ENCODE assay signal across 8 mouse cellular contexts in genomic region chr8:121850018-121850417, GRCm38 (mm10). TPM values are rescaled to one million over a fixed set of nuclear protein-coding genes. Genes with fewer than 3 reads are reported as not detected.
DNase-seq lines count a peak whose midpoint lies in the region; ATAC-seq and TF ChIP-seq lines count a peak whose summit lies in the region.

No protein-coding gene starts in this region.

- H3K9ac ChIP-seq in liver, embryonic 14.5 days (replicated peaks), result peak overlapping the region; percentile 63

- peak overlapping the region; percentile 54 for H3K4me2 ChIP-seq in liver, embryonic 14.5 days (ENCODE audit: low read depth)

- peak; percentile 46 to 47 for DNase-seq in gastrocnemius, adult 8-10 months (ENCODE audit: low spot score in 2 of 2)
- DNase-seq in kidney, postnatal 14 days, result peak; percentile 71
- DNase-seq in liver, embryonic 14.5 days (ENCODE audit: low read depth in 3 of 3, low spot score in 3 of 3), result peak; percentile 61 to 70 (median 61)
- peak; percentile 80 for DNase-seq in retina, postnatal 1 day
- DNase-seq in thymus, postnatal 4 days, result peak; percentile 86

- no peaks in the 10 kb centered on the region for H3K27me3 ChIP-seq in liver, embryonic 14.5 days (ENCODE audit: control insufficient read depth, insufficient read depth, low read length)

- ATAC-seq in CD4-positive, CD25-positive, alpha-beta regulatory T cell, adult 4 months, result peak; percentile 54
- peak; percentile 57 for ATAC-seq in activated CD4-positive, CD25-positive, alpha-beta regulatory T cell, adult 4 months
- peak; percentile 67 for ATAC-seq in common myeloid progenitor, adult 5-6 weeks (replicated peaks; ENCODE audit: low read depth, poor library complexity, severe bottlenecking)
- ATAC-seq in liver, embryonic 14.5 days (ENCODE audit: insufficient read depth), result peak; percentile 26; the same call in 1 of the 2 replicates

- 0 out of 2 replicates have a peak, but pooled peaks have one; percentile 14 for TF ChIP-seq EP300 in liver, embryonic 14.5 days (IDR thresholded peaks at IDR 0.05; ENCODE audit: low read depth)

- H3K27ac ChIP-seq in liver, embryonic 14.5 days, result peak overlapping the region; percentile 58; the same call in 1 of the 2 replicates

- H3K4me1 ChIP-seq in liver, embryonic 14.5 days (replicated peaks; ENCODE audit: control insufficient read depth in 2 of 2, insufficient read depth in 2 of 2, low read length in 1 of 2), result peaks cover 19 to 24% of the 10 kb centered on the region in 2 experiments

- WGBS in liver, embryonic 14.5 days (ENCODE audit: insufficient replicate concordance), result 9% methylated on average over 6 of the region's 6 CpGs

- TF ChIP-seq CTCF in liver, embryonic 14.5 days (IDR thresholded peaks at IDR 0.05; ENCODE audit: low read depth), result peak; percentile 97

- H3K36me3 ChIP-seq in liver, embryonic 14.5 days (replicated peaks; ENCODE audit: control insufficient read depth, insufficient read depth, low read depth), result no peaks in the 10 kb centered on the region

- H3K9me3 ChIP-seq in liver, embryonic 14.5 days (ENCODE audit: control insufficient read depth, low read length), result no peaks in the 10 kb centered on the region

- no peak overlapping the region for H3K4me3 ChIP-seq in liver, embryonic 14.5 days (ENCODE audit: insufficient read depth in 1 of 2, low read depth in 2 of 2, low read length in 2 of 2)

RNA-seq across cellular contexts. Expression of gene Klhdc4, which starts 20.6 kb away (rescaled TPM):
- 10 to 100 TPM; 28.0 to 40.9 TPM for polyA plus RNA-seq in CD4-positive, CD25-positive, alpha-beta regulatory T cell, adult 4 months (2017; shearing (Covaris generic))
- polyA plus RNA-seq in activated CD4-positive, CD25-positive, alpha-beta regulatory T cell, adult 4 months (2017; shearing (Covaris generic)), result 10 to 100 TPM; 17.7 to 18.6 TPM
- total RNA-seq in common myeloid progenitor, adult 5-6 weeks (2017), result 24.4 and 33.7 TPM in 2 replicates
- total RNA-seq in gastrocnemius, adult 8-10 months (2022), result 10 to 100 TPM in 3 of 4 experiments, 1 to 10 TPM in 1; 9.9 to 12.4 (median 11.0) TPM
- polyA plus RNA-seq in liver, embryonic 14.5 days (2012; rRNA removed), result 9.7 and 17.0 TPM in 2 replicates
- polyA plus RNA-seq in liver, embryonic 14.5 days (2014; fragmentation: Nextera tagmentation; extraction: Ambion mirVana), result 15.6 and 18.2 TPM in 2 replicates

RNA-seq across cellular contexts. Expression of gene Slc7a5, which starts 57.5 kb away (rescaled TPM):
- polyA plus RNA-seq in CD4-positive, CD25-positive, alpha-beta regulatory T cell, adult 4 months (2017; shearing (Covaris generic)), result 1 to 10 TPM; 1.8 to 3.3 TPM
- polyA plus RNA-seq in activated CD4-positive, CD25-positive, alpha-beta regulatory T cell, adult 4 months (2017; shearing (Covaris generic)), result 1 to 10 TPM; 4.7 to 6.6 TPM
- total RNA-seq in common myeloid progenitor, adult 5-6 weeks (2017), result 27.6 and 44.5 TPM in 2 replicates
- total RNA-seq in gastrocnemius, adult 8-10 months (2022), result 1 to 10 TPM in 3 of 4 experiments, under 1 TPM in 1; 0.77 to 1.4 (median 1.2) TPM
- polyA plus RNA-seq in liver, embryonic 14.5 days (2012; rRNA removed), result 40.0 and 40.9 TPM in 2 replicates
- 36.7 and 40.7 TPM in 2 replicates for polyA plus RNA-seq in liver, embryonic 14.5 days (2014; fragmentation: Nextera tagmentation; extraction: Ambion mirVana)

Comparison
In these comparisons a context has a peak if more than half of its experiments do, and no peak if none do; other contexts are left out.
1. RNA of gene Slc7a5, which starts 57.5 kb away (polyA plus RNA-seq): 36.7 to 40.9 TPM in liver, embryonic 14.5 days; 4.7 to 6.6 TPM in activated CD4-positive, CD25-positive, alpha-beta regulatory T cell, adult 4 months and 1.8 to 3.3 TPM in CD4-positive, CD25-positive, alpha-beta regulatory T cell, adult 4 months; every median in the first group is over 4 times any median in the second.
2. Peak in every context shown above with its lines, with median percentiles within 50 percentile points of each other: ATAC-seq and DNase-seq.